Mouse (Mus musculus): ENCODE data around the gene Casp8. TPM values are rescaled to one million over a fixed set of nuclear protein-coding genes. Genes with fewer than 3 reads are reported as not detected.

Gene Casp8
- 96.4 TPM for total RNA-seq (2023)

DNA sequence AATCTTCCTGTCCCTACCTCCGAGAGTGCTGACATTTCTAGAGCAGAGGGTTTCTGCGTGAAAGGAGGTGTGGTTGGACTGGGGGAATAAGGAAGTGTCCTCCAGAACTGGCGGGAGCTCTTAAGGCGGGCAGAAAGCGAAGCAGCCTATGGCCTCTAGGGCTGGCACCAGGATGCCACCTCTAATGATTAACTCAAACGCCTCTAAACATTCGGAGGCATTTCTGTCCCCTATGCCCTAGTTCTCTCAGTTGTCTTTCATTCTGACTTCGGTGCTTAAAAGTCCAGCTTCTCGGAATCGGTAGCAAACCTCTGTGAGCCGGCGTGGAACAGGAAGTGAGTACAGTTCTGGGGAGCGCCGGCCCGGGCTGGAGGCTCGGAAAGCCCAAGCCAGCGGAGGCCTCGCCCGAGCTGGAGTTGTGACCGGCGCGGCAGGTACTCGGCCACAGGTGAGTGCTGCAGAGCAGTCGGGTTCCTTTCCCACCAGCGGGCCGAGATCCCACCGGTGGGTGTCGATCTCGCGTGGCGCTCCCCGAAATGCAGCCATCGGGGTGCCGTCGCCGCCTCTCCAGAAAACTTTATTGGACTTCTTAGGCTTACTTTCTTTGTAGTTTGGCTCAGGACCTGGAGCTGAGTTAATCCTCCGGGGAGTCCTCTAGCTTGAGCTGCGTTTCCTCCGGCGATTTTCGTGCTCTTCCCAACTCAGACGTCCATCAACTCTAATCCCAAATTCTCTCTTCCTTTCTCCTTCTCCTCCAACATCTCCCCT is at the start of gene Casp8:
Gene Casp8, plus strand, starts transcription at position 84 of the 768 bp plus-strand sequence.

Other genes with a start within 250 kb of the Casp8 start
- 23.7 TPM for gene Fam126b, start 209.1 kb upstream of the Casp8 start, total RNA-seq (2023)
- gene Ndufb3, start 209.0 kb upstream of the Casp8 start, total RNA-seq (2023): 32.7 TPM
- not detected for gene Als2cr12, start 99.4 kb upstream of the Casp8 start, total RNA-seq (2023)
- gene Cflar, start 83.9 kb upstream of the Casp8 start, total RNA-seq (2023): 145 TPM
- gene Trak2, start 178.1 kb downstream of the Casp8 start, total RNA-seq (2023): 78.5 TPM
- gene Stradb, start 178.1 kb downstream of the Casp8 start, total RNA-seq (2023): 9.1 TPM

All from CD4-positive naive resting alpha-beta T cell, adult 76 days (primary cell).